Mouse (Mus musculus) megakaryocyte-erythroid progenitor cell, adult 5-6 weeks (primary cell): ENCODE measurements around the gene Pcnx2. TPM values are rescaled to one million over a fixed set of nuclear protein-coding genes. Genes with fewer than 3 reads are reported as not detected.

Experiments used
- ATAC-seq: replicated peaks from 2 replicates; pipeline ENCODE4 v1.8.0; 2016; ENCODE audit warnings: mild to moderate bottlenecking, inconsistent platforms; ENCODE audit not compliant: severe bottlenecking, poor library complexity, low FRiP score, low TSS enrichment
- total RNA-seq, 2 experiments: library from RNA; stranded (forward) in 1 of 2; stranded (reverse) in 1 of 2; fragments of 200-1000, 215-1000 nt in 1 of 2; fragments of >200 nt in 1 of 2; fragmentation: Nextera tagmentation in 1 of 2; gene quantifications; 2 replicates each; pipeline ENCODE4 v1.2.3; 2014 to 2017

The Pcnx2 gene
- total RNA-seq, 2 experiments from 2014 or later, result not detected

GRCm38 (mm10) chr8:125775031-125775430 is 123.1 kb downstream of the Pcnx2 start:
- 0 out of 2 replicates have a peak, but pooled peaks have one; percentile 20 for ATAC-seq

GRCm38 (mm10) chr8:125773281-125773803 is 124.8 kb downstream of the Pcnx2 start:
- no peak for ATAC-seq

GRCm38 (mm10) chr8:125772300-125772699 is 125.8 kb downstream of the Pcnx2 start:
- ATAC-seq, result no peak

- no peak for ATAC-seq
Observed at GRCm38 (mm10) chr8:125768079-125768478, 130.0 kb downstream of the Pcnx2 start.

GRCm38 (mm10) chr8:125763066-125763786 is 134.9 kb downstream of the Pcnx2 start:
- ATAC-seq, result peak; percentile 63

GRCm38 (mm10) chr8:125759022-125759421 is 139.1 kb downstream of the Pcnx2 start:
- ATAC-seq, result peak; percentile 72

GRCm38 (mm10) chr8:125757106-125757496 is 141.0 kb downstream of the Pcnx2 start:
- ATAC-seq, result no peak

GRCm38 (mm10) chr8:125756391-125757105 is 141.6 kb downstream of the Pcnx2 start:
- ATAC-seq, result no peak

- ATAC-seq, result no peak
Observed at GRCm38 (mm10) chr8:125755896-125756295, 142.2 kb downstream of the Pcnx2 start.

GRCm38 (mm10) chr8:125750846-125751245 is 147.3 kb downstream of the Pcnx2 start:
- ATAC-seq, result no peak

- ATAC-seq, result no peak
Observed at GRCm38 (mm10) chr8:125747390-125747789, 150.7 kb downstream of the Pcnx2 start.

GRCm38 (mm10) chr8:125744914-125745576 is 153.1 kb downstream of the Pcnx2 start:
- no peak for ATAC-seq

GRCm38 (mm10) chr8:125742406-125742805 is 155.7 kb downstream of the Pcnx2 start:
- 0 out of 2 replicates have a peak, but pooled peaks have one; percentile 10 for ATAC-seq

- ATAC-seq, result peak; percentile 34
Observed at GRCm38 (mm10) chr8:125741855-125742254, 156.3 kb downstream of the Pcnx2 start.

GRCm38 (mm10) chr8:125741377-125741776 is 156.7 kb downstream of the Pcnx2 start:
- ATAC-seq, result peak; percentile 20

- no peak for ATAC-seq
Observed at GRCm38 (mm10) chr8:125740655-125741054, 157.5 kb downstream of the Pcnx2 start.

GRCm38 (mm10) chr8:125738956-125739355 is 159.2 kb downstream of the Pcnx2 start:
- ATAC-seq, result no peak

- ATAC-seq, result peak; percentile 83
Observed at GRCm38 (mm10) chr8:125733964-125734956, 163.9 kb downstream of the Pcnx2 start.

- no peak for ATAC-seq
Observed at GRCm38 (mm10) chr8:125729746-125730145, 168.4 kb downstream of the Pcnx2 start, which contains the start of gene Ntpcr. Gene Ntpcr (plus strand): TSS chr8:125729963.
